Mouse (Mus musculus) bone marrow, adult 2 months (tissue): ENCODE results near the gene Ubap1. TPM values are rescaled to one million over a fixed set of nuclear protein-coding genes. Genes with fewer than 3 reads are reported as not detected.

Experiments
- H3K27ac ChIP-seq: fragments of 200-500 bp; 2 replicates; pipeline ENCODE4 v1.5.1; 2012; ENCODE audit warnings: low read depth, mild to moderate bottlenecking, control low read depth, inconsistent platforms, low read length; ENCODE audit not compliant: control insufficient read depth, poor library complexity, insufficient read depth
- H3K4me1 ChIP-seq: fragments of 200-500 bp; 2 replicates; pipeline ENCODE4 v1.6.1; 2011; ENCODE audit warnings: low read length; ENCODE audit not compliant: control insufficient read depth, insufficient read depth
- H3K4me3 ChIP-seq: fragments of 200-500 bp; replicated peaks from 2 replicates; pipeline ENCODE3; 2011; ENCODE audit warnings: mild to moderate bottlenecking, low read depth, low read length, control low read depth; ENCODE audit not compliant: control insufficient read depth
- CTCF ChIP-seq: fragments of 200-500 bp; IDR thresholded peaks from 2 replicates; pipeline ENCODE4 v1.5.1; 2011; ENCODE audit warnings: low read length, control low read depth; ENCODE audit not compliant: control insufficient read depth, insufficient read depth
- POLR2A ChIP-seq: fragments of 200-500 bp; IDR thresholded peaks from 2 replicates; pipeline ENCODE4 v1.6.1; 2011; ENCODE audit warnings: low read depth, mild to moderate bottlenecking, control low read depth, low read length, borderline replicate concordance; ENCODE audit not compliant: control insufficient read depth
- WGBS: fragments of 180-500 bp; shearing (Covaris S2); methylation state at CpG from one replicate; pipeline ENCODE4 v1.1.7; 2018; 5-methylcytosine and 5-hydroxymethylcytosine counted together
- polyA plus RNA-seq: library from polyadenylated mRNA; stranded (reverse); fragments of >200 nt; gene quantifications from 2 replicates; pipeline ENCODE4 v1.2.4, GENCODE M21; 2011; ENCODE audit warnings: low replicate concordance; ENCODE audit not compliant: missing spikeins, insufficient read depth, insufficient read length

Gene Ubap1
- polyA plus RNA-seq, 1 experiment, result 67.8 TPM

DNA sequence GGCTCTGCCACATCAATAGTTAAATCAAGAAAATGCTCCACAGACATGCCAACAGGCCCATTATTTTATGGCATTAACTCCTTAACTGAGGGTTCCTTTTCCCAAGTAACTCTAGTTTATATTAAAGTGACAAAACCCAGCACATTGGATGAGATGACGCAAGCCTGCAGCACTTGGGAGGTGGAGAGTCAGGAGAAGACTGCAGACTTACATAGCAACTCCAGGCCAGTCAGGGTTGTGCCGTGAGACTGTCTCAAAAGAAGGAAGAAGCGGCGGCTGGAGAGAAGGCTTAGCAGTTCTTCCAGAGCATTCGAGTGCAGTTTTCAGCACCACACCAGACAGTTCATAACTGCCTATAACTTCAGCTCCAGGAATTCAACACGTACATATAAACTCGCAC is 10.6 kb downstream of the Ubap1 start:
- H3K27ac ChIP-seq, result no peak overlapping the region
- TF ChIP-seq POLR2A, result no peak
- TF ChIP-seq CTCF, result no peak
- H3K4me3 ChIP-seq, result no peak overlapping the region
- 64% methylated on average over 7 of the region's 7 CpGs for WGBS
- H3K4me1 ChIP-seq, result peaks cover 2% of the 10 kb centered on the region; the same call in 1 of the 2 replicates

DNA sequence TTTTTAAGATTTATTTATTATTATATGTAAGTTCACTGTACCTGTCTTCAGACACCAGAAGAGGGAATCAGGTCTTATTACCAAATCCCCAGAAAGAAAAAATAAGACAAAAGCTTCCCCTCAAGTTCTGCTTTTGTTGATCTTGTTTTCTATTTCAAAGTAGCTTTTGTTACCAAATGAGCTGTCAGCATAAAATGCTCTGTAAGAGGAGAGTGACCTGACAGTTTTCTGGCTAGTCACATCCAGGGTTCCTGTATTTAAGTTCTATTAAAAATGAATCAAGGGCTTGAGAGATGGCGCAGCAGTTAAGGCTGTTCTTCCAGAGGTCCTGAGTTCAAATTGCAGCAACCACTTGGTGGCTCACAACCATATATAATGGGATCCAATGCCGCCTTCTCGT is 12.3 kb downstream of the Ubap1 start:
- 88% methylated on average over 3 of the region's 3 CpGs for WGBS
- H3K4me3 ChIP-seq, result no peak overlapping the region
- H3K4me1 ChIP-seq, result peaks cover 2% of the 10 kb centered on the region; the same call in 1 of the 2 replicates
- H3K27ac ChIP-seq, result no peak overlapping the region
- TF ChIP-seq CTCF, result no peak
- no peak for TF ChIP-seq POLR2A

DNA sequence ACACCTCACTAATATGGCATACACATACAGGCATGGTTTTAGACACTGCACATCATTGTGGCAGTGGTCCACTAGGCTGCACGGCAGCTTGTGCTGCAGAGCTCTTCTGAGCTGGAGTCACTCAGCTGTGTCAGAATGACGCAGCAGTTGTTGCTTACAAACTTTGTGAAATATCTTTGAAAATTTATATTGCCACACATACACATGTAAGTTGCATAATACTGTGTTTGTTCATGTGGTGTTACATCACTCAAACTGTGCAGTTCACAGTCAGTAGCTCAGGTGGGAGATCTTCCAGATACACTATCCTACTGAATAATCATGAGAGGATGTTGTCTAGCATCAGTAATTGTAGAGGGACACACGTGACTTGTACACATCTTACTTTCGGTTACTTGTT is 19.4 kb downstream of the Ubap1 start:
- WGBS, result 37% methylated on average over 4 of the region's 4 CpGs

GRCm38 (mm10) chr4:41369702-41370437 is 21.1 kb downstream of the Ubap1 start:
- Histone ChIP-seq H3K4me3 (no peak overlapping the region), H3K27ac (no peak overlapping the region), H3K4me1 (no peaks in the 10 kb centered on the region; the same call in 1 of the 2 replicates)
- WGBS, result 88% methylated on average over 9 of the region's 9 CpGs
- TF ChIP-seq POLR2A (no peak), CTCF (no peak)

More for the DNA sequence above, 19.4 kb downstream of the Ubap1 start:
- Histone ChIP-seq H3K4me1 (no peaks in the 10 kb centered on the region; the same call in 1 of the 2 replicates), H3K4me3 (no peak overlapping the region), H3K27ac (peak overlapping the region; percentile 18; the same call in 1 of the 2 replicates)
- TF ChIP-seq POLR2A (no peak), CTCF (no peak)

DNA sequence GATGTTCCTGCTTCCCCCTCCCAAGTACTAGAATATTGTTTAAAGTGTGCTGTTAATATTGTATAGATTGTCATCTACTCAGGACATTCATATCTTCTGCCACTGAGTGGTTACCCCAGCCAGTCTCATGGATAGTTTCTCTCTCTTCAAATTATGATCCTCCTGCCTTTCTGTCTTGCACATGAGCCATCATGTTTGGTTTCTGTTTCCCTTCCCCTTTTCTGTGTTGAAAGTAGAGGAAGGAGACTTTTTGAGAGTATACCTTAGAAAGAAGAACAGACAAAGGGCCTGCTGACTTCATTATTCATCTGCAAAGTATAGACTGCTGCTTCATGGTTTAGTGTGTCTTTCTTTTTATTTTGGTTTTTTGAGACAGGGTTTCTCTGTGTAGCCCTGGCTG is 28.8 kb downstream of the Ubap1 start:
- no peak overlapping the region for H3K4me3 ChIP-seq
- H3K27ac ChIP-seq, result peak overlapping the region; percentile 43; the same call in 1 of the 2 replicates
- TF ChIP-seq CTCF, result no peak
- TF ChIP-seq POLR2A, result no peak
- H3K4me1 ChIP-seq, result peaks cover 4% of the 10 kb centered on the region; the same call in 1 of the 2 replicates

DNA sequence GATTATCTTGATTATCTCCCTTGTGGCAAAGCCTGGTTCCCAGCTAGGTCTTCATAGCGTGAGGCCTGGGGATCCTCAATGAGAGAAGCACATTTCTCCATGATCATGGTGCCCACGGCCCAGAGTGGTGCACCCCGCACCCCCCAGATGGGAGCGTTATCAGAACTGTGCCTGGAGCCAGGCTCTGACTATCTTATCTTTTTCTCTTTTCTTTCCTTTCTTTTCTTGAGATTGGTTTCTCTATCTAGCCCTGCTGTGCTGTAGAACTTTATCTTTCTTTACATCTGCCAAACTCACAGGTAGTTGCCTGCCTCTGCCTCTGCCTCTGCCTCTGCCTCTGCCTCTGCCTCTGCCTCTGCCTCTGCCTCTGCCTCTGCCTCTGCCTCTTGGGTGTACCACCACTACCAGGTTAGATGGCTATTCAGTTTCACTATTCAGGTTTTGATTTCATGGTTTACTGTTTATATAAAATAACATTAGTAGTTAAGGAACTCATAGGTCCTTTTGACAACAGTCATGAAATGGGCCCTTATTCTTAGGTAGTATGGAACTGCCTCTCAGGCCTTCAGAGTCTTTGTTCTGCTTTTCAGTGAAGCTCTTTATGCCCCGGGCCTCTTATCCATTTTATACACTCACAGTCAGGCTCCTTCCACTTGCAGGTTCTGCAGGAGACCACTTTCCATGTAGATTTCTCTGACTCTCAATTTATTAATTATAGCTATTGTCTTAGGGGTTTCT is 32.6 kb downstream of the Ubap1 start:
- TF ChIP-seq POLR2A (no peak), CTCF (no peak)
- H3K27ac ChIP-seq, result no peak overlapping the region
- H3K4me3 ChIP-seq, result no peak overlapping the region
- 69% methylated on average over 5 of the region's 5 CpGs for WGBS
- peaks cover 4% of the 10 kb centered on the region; the same call in 1 of the 2 replicates for H3K4me1 ChIP-seq

DNA sequence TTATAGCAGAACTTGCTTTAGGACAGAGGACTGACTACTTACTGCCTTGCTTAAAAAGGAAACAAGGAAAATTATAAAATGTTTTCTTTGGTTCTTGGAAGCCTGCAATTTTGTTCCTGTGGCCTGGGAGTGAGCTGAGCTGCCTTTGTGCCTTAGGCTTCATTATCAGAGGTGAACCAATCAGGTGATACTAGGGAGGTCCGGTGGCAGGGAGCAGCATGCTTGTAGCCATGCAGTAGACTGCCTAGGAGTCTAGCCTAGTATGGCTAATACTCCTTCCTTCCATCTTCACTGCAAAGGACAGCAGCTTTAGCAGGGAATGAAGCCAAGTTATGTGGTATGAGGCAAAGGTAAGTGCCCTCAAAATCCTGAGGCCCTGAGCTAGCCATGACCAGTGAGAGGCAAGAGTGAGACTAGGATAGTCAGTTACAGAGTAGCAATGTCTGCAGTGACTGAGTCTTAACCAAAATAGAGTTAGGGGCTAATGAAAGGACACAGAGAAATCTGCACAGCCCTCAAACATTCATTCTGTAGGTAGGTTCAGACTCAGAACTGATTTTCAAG is 37.7 kb downstream of the Ubap1 start:
- H3K4me1 ChIP-seq, result peaks cover 2% of the 10 kb centered on the region
- H3K4me3 ChIP-seq, result no peak overlapping the region
- no peak overlapping the region for H3K27ac ChIP-seq
- WGBS, result 63% methylated on average over 1 of the region's 1 CpGs
- no peak for TF ChIP-seq CTCF
- TF ChIP-seq POLR2A, result no peak

DNA sequence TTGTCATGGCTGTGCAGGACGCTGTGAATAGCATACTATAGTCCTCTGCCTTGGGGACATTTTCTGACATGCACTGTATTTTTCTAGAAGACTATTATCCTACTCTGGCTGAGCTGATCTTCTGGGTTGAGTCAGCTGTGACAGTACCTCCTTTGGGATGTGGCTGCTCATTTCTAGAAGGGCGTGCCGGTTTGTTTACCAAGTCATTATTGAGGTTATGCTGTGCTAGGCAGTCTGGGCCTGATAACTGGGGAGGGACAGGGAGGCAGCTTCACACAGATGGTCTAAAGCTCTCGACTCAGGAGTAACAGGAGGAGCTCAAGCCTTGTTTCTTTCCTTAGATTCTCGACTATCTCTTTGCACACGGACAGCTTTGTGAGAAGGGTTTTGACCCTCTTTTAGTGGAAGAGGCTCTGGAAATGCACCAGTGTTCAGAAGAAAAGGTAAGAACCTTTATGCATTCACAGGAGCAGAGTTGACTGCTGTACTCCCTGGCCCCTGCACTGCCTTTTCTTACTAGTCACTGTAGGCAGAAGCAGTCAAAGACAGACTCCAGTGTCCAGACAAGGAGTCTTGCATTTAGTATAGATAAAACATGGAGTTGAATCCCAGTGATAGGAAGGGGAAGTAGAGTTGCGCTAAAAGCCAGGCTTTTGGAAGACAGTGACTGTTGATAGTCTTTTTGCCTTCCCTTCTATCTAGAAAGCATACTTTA is 39.1 kb downstream of the Ubap1 start:
- 75% methylated on average over 7 of the region's 7 CpGs for WGBS
- Histone ChIP-seq H3K4me3 (no peak overlapping the region), H3K27ac (peak overlapping the region; percentile 37; the same call in 1 of the 2 replicates), H3K4me1 (peaks cover 2% of the 10 kb centered on the region)
- TF ChIP-seq POLR2A, result no peak
- TF ChIP-seq CTCF, result no peak
